Mouse (Mus musculus): Measurements from ENCODE around the gene Klf1.

Klf1 gene

DNA sequence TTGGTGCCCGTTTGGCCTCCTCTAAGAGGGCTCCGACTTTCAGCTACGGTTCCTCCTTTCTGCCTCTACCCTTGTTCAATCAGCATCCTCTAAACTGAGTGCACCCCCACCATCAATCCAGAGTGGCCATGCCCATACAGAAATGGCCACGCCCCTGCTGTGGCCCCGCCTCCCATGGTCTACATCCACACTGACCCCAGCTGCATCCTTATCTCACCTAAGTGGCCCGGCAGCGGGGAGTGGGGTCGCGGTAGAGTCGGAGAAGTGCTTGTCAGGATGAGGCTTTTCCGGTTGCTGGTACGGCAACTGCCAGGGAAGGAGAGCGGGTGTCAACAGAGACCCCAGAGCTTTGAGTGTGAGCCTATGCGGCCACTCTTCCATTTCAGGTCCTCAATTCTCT lies 33.8 kb downstream of the Klf1 start:
- DNase-seq (ENCODE audit: low spot score in 2 of 2) = no peak

DNA sequence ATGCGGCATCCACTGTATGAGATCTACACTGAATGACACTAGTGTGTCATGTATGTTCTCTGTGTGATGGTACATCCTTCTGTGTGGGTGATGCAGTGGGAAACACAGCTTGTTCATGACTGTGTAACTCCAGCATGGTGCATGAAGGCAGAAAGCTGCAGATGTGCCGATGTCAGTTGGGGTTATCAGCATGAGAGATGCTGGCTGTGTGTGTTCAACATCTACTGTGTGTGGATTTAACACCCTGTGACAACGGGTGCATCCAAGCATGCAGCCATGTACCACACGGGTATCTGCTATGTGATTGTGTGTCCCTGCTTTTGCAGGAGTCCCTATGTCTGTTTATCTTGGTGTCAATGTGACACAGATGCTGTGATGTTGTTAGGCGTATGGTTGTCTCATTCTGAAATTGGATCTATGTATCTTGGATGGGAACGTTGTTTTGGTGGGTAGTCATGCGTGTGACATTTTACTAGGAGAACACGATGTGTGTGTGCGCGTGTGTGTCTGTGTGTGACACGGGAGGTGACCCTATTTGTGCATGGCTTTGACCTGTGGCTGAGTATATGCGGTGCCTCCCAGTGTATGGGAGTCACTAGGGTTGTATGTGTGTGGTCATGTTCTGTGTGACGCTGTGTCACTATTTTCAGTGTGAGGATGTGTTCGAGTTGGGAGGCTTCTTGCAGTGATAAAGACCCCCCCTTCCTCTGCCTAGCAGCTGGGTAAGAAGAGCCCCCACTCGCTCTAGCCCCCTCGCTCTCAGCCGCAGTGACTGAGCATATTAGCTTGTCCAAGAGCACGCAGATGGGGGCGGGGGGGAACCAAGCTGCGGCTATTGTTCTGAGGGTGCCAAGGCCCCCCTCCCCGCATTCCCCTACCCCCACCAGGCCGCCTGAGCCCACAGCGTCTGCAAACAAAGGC lies 34.6 kb downstream of the Klf1 start:
- DNase-seq (ENCODE audit: low spot score in 2 of 2) = no peak

DNA sequence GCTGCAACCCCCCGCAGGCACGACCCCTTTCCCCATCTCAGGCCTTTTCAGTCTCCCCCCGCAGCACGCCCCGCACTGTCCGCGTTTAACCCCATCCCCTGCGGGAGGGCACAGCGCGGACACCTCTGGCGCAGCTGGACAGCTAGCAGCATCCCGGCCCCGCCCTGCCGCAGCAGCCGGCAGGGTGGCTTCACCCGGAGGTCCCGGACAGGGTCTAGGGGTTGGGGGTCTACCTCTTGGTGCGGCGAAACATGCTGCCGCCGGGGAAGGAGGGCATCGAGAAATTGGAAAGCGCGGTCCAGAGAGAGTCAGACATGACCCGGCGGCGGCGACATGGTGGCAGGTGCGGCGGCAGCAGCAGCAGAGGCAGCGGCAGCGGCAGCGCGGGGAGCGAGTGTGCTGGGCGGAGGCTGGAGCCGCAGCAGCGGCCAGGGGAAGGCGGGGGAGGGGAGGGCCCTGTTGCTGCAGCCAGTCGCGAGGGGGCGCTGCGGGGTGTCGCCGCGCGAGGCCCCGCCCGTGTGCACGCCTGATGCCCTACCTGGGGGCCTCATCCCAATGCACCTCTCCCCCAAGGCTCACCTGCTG lies 35.3 kb downstream of the Klf1 start, which contains the start of gene Mast1:
Gene Mast1 (minus strand): TSS at position 398 of the 585 bp plus-strand sequence.
- DNase-seq (ENCODE audit: low spot score in 2 of 2) = no peak

DNA sequence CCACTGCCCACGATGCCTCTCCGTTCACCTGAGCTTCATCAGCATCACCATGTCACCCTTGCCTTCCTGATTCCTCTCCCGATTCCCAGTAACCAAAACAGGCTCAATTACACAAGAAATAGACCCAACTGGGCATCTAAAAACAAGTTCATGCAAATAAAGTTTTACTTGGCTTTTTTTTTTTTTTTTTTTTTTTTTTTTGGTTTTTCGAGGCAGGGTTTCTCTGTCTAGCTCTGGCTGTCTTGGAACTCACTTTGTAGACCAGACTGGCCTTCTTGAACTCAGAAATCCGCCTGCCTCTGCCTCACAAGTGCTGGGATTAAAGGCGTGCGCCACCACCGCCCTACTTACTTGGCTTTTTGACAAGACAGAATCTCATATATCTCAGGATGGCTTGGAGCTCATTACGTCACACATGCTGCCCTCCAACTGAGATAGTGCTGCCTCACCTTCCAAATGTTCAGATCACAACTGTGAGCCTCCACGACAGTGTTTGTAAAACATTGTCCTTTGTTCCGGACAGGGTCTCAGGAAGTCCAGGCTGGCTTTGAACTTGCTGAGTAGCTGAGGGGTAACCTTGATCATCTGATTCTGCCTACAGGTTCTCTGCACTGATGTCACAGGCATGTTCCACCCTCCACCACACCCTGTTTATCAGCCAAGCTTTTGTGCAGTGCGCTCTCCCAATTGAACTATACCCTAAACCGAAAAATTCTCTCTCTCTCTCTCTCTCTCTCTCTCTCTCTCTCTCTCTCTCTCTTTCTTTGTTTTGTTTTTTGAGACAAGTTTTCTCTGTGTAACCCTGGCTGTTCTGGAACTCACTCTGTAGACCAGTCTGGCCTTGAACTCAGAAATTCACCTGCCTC lies 36.1 kb downstream of the Klf1 start:
- no peak for DNase-seq (ENCODE audit: low spot score in 2 of 2)

DNA sequence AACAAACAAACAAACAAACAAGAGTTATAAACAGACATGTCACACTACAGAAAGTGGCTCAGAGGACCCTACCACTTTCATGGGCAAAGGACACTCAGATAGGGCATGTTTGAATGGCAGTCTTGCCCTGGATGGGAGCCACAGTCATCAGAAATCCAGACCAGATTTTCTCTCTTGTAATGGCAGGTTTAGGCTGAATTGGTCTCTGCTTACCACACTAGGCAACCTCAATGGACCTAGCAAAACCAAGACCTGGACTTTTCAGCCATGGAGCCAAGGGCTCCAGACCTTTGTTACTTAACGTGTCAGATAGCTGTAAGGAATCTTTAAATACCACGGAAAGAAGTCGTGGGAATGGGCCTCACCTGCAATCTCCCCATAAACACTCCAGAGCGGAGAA lies 42.0 kb downstream of the Klf1 start:
- DNase-seq (ENCODE audit: low spot score in 2 of 2) = no peak

DNA sequence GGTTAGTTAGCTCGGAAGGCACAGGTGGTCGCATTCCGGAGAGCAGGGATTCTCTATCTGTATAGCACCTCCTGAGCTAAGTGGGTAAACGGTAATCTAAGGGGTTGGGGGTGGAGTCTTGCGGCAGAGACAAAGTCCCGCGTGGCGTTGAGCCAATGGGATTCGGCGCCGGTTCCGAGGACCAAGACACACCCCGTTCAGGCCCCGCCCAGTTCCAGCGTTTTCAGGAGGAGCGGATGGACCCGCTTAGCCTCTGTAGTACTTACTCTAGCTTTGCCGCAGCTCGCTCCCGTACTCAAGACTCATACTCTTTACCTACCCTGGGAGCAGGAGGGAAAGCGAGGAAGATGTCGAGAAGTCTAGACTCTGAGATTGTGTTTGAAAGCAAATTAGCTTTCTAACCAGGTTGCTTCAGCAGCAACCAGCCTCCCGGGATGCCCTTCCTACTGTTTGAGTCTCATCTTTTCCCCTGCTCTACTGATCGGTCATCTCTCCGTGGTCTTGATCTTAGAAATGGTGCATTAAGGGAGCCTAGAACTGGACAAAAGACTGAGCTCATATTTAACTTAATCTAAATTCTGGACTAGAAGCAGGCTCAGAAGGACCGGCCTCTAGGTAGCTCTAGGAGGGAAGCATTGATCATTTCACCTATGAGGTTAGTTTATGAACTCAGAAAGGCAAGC lies 42.9 kb downstream of the Klf1 start:
- no peak for DNase-seq (ENCODE audit: low spot score in 2 of 2)

DNA sequence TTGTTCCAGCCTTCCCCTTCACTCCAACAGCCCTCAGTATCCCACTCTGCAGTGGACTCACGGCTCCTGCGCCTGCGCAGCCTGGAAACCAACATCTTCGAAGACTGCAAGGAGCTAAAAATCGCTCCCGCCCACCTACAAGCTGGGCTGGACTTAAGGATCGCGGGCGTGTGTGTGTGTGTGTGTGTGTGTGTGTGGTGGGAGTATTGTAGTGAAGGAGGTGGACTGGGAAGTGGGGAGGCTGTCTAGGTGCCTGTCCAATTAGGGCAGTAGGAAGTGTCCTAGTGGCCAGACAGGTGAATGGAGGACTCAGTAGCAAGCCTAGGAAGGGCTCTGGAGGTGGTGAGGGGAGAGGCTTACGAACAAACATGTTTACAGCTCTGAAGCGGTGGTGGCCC lies 43.5 kb downstream of the Klf1 start:
- no peak for DNase-seq (ENCODE audit: low spot score in 2 of 2)

DNA sequence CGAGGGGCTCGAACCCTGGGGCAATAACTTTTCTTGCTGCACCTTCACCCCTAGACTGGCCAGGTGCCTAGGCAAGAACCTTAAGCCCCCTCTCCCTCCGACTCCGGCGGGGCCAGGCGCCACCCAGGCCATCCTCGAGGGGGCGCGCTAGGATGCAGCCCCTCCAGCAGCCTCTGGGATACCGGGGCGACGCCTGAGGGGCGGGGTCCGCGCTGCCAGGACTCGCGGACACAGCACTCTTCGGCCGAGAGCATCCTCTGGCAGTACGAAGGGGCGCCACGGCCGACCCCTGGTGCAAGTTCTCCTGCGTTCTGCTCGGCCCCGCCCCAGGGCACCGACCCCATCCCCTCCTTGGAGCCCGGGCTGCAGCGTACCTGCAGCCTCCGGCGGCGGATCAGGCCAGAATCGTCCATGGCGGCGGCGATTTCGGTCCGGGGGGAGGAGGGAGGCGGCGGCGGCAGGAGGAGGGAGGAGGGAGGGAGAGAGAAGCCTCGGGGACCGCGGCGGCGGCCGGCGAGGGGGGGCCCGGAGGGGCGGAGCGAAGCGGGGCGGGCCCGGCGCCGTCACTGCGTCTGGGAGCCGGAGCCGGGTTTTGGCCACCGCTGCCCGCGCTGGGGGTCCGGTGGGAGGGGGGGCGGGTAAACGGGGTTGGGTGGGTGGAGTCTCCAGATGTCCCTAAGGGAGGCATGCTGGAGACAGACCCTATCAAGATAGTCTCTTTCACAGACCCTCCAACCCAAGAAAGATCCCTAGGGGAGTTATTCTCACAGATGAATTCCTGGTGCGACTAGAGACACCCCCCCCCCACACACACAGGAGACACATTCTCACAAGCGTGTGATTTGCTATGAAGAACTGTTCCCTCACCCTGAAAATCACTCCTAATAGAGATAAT lies 44.2 kb downstream of the Klf1 start:
- no peak for DNase-seq (ENCODE audit: low spot score in 2 of 2)

DNA sequence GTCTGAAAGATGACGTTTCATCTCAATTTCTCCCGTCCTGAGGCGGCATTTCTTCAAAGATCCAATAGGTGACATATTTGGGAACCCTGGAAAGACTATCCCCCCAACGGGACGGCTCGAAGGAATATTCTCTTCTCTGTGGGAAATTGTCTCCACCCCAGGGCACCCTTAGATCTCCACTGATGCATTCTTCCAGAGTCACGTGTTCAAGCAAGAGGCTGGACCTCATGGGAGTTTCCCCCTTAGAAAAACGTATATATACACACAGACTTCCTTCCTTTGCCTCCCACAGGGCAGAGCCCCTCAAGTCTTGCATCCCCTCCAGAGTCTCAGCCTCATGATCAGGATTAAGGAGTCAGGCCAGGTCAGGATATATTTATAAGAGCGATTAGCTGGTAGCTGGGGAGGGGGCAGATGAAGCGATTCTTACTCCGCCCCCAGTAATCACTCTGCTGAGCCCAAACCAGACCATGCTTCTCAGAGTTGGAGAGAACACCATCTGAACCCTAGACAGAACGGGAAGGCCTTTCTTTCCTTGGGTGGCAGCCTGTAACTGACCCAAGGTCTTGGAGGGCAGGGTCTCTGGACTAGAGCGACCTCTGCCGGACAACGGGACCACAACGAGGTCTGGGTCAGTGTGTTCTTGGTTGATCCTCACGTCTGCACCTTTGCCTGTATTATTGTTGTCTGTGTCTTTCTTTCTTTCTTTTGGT lies 45.0 kb downstream of the Klf1 start, which contains the start of gene Rtbdn:
Gene Rtbdn (plus strand): TSS at position 464 of the 713 bp plus-strand sequence.
- no peak for DNase-seq (ENCODE audit: low spot score in 2 of 2)

DNA sequence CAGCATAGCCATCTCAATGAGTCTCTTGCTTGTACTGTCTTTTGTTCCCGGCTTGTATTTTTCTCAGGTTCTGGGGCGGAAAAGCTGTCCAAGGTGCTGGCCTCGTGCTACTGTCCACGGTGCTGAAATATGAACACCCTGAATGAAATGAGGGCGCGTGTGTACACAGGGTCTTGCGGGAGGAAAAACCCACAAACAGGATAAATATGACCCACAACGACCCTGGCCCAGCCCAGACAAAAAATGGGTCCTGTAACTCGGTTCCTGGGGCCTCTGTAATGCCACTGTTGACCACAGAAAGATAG lies 45.5 kb downstream of the Klf1 start:
- DNase-seq (ENCODE audit: low spot score in 2 of 2) = no peak

DNA sequence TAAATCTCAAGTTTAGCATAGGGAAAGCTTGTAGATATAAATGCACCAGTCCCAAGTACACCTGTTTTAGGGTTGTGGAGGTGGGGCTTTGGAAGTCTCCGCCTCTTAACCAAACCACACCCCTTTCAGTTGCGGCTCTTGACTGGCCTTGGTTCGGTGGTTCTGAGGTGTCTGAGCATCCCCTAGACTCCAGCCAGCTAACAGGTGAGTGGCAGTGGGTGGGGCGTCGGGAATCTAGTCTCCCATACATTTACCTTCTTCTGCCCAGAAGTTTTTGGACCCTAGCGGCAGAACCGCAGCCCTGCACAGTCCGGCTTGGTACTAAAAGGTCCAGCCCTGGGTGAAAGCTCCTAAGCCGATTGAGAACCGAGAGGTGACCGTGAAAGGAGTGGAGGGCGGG lies 48.0 kb downstream of the Klf1 start:
- no peak for DNase-seq (ENCODE audit: low spot score in 2 of 2)

DNA sequence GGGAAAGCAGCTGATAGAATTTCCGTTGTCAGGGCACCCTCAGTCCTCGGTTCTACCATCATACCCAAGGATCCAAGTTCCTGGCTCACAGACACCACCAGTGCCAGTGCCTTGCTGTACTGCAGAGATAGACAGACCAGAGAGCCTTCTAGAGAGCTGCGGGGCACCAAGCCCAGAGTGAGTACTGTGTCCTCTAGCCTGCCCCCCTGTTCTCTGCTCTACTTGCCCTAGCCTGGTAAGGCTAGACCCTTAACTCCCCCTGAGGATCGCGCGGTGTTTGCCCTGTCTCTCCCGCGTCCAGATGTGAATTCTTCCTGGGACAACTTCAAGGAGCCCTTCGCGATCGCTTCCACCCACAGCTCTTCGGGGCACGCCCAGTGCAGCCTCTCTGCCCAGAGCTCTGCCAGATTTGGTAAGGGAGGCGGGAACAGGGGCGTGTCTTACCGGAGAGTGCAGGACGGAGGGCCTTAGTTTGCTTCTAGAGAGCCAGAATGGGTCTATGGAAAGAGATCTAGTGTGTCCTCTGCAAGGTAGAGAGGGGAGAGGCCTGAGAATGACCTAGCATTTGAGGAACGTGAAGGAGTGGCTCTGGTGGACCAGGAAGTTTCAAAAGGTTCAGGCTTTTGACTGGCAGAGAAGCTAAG lies 51.0 kb downstream of the Klf1 start:
- DNase-seq (ENCODE audit: low spot score in 2 of 2) = peak in 1 of 2 experiments; percentile 54
